Mouse (Mus musculus) kidney, postnatal 14 days (tissue): ENCODE measurements at regions not wholly inside any gene's neighbourhood (a gene's known extent, or its start where the extent isn't known, plus 50 kb on each side); places are given as distances from the start of the nearest gene placed in this dataset.

Experiments
- DNase-seq: peaks from one replicate; pipeline ENCODE4 v3.0.0; 2022; ENCODE audit warnings: mixed read lengths

DNA sequence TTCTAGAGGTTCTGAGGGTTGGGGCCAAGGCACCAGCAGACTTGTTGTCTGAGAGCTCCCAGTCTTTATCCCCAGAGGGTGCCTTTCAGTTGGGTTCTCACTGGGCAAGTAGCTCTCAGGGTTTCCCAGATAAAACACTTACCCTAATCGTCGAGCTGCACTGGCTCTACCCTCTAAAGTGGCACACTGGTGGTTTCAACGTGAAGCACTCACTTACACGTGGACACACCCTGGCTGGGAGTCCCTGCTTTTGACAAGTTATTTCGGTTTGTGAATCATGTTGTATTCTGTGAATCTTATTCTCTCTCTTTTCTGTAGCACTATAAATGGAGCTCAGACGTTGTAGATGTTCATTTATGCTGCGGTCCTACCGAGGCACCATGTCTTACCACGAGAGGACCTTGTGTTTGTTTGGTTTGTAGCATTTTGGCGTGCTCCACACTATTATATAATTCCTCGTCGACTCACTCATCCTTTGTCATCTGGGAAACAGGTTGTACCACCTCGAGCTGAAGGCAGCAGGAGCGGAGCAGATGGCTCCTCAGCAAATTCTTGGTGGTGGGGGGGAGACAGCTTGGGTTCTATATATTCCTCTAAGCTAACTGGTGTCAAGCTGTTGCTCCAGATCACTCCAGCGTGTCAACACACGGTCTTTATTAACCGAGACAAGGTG lies 445.3 kb downstream of the Klf5 start:
- no peak for DNase-seq

DNA sequence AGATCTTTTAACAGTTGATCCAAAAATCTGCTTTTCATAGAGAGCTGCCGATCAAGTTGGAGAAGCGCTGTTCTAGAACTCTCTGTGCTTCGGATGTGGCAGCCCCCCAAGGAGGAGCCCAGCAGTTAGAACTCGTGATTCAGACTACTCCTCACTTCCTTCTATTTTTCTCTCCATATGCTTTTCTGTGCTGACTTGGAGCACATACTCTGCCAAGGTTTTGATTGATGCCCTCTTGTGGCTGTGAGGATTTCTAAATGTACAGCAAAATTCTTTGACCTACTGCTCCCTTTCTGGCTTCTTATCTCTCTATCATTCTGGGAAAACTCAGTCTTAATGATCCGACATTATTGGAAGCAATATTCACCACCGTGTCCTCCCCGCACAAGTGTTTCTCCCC lies 446.7 kb downstream of the Klf5 start:
- DNase-seq: peak; percentile 8

DNA sequence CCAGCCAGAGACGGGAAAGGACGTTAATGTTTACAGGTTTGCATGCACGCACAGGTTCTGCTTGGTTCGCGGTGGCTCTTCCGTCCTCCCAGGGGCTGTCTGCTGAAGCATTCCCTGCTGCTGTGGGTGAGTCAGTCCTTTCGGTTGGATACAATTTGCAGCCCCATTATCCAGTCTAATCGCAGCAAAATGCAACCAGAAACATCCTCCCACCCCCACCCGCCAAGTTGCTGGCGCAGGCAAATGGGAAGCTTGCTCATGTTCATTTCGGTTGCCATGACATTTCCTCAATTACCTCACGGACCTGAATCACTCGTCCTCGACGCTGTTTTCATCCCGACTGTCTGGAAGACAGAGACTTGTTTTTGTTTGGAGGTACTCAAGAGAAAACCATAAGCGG lies 449.7 kb downstream of the Klf5 start:
- no peak for DNase-seq

DNA sequence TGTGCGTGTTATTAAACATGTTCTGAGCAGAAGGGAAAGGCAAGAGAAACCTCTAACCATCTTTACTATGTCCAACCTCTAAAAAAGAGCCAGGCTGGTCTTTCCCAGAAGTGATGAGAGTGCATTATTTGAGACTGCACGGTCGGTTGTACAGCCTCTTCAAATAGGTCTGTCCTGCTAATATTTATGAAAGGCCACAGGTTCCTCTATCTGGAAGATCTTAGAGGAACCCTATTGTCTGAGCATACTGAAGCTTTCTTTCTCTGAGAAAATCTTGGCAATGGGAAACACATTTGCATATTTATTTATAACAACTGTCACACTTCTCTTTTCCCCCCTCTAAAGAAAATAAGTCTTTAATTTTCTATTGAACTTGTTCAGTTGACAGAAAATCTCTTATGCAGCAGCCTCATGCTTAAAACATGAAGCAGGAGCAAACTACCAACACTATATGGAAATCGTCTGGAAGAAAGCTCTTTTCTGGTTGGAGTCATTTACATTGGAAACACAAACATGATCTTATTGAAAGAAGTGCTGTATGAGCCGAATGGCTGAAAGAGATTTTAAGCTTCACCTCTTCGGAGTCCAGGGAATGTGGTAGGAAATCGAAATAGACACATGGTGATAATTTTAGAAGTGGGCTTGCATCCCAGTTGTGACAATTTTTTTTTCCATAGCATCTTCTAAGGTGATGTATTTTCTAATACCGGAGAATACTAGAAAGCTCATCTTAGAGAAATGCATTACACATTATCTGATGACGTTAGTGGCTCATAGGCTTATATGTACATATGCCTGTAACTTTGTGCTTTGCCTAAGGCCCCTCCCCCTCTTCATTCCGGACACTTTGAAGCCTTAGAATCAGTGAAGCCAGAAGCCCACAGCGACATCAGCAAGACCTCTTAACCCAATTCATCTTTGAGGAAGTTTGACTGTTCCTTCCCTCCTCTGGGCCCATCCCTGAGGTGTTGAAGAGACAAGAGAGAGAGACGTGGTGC lies 451.1 kb downstream of the Klf5 start:
- DNase-seq: no peak

DNA sequence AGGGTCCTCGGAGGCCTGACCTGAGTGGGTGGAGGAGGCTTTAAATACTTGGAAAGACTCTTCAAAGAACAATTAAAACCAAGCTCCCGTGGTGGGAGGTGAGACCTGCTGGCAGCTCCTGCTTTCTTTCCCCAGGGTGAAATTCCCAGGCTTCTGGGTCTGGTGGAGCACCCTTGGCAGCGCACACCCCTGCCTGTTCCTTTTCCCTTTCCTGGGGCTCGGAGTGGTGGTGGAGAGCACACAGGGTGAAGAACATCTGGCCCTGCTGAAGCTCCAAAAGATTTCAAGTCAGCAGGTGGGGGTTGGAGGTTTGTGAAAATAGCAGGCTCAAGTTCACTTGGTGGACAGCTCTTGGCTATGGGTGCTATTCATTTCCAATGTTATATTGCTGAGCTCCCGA lies 459.6 kb downstream of the Klf5 start:
- no peak for DNase-seq

DNA sequence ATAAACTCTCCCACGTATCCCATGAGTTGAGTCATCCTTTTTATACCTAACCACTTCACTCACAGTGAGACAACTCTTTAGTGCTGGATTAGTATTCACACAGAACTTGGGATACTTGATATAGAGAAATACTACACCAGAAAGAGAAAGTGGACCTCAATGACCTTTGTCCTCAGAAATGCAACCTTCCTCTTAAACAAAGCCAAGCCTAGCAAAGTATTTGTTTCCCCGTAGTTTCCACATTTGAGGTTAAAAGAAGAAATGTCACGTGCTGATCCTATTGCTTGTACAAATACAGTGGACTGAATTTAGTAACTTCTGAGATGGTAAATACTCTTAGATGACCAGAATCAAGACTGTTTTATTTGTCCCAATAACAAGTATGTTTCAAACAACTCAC lies 464.8 kb downstream of the Klf5 start:
- no peak for DNase-seq

DNA sequence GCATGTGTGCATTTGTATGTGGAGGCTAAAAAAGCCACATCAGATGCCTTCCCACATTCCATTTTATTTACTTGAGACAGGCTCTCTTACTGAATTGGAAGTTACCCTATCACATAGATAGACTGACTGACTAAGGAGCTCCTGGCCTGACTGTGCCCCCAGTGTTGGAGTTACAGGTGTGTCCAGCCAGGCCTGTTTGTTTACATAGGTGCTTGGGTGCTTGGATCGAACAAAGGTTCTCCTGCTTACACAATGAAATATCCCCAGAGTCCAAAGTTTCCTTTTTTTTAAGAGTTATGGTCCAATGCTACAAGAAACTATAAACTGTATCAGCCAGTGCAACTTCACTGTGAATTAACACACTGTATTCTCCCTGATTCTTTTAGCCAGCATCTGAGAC lies 472.5 kb downstream of the Klf5 start:
- no peak for DNase-seq

DNA sequence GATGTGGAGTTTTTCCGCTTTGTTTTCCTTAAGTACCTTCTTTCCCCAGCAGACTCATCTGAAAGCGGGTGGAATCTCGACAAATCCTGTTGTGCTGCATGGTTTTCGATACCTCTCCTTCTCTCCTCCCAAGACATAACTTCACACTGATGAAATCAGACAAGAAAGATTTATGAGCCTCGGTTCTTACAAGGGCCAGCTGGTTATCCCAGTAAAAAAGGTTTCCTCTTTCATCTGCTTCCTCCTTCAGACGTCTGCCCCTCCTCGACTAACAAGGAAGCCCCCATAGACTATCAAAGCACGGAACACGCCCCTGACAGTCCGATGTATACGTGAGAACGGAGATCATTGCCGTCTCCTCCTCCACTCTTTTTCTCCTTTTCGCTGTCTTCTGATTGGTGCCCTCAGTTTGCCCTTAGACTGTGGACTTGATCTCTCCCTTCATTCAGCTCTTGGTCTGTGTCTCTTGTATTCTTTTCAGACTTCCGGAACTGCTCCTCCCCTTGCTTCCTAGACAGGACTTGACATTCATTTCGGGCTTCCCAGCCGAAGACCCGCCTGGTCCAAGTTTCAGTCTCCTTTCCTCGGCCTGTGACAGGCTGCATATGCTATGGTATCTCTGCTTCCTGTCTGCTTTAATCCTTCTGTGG lies 474.4 kb downstream of the Klf5 start:
- no peak for DNase-seq

DNA sequence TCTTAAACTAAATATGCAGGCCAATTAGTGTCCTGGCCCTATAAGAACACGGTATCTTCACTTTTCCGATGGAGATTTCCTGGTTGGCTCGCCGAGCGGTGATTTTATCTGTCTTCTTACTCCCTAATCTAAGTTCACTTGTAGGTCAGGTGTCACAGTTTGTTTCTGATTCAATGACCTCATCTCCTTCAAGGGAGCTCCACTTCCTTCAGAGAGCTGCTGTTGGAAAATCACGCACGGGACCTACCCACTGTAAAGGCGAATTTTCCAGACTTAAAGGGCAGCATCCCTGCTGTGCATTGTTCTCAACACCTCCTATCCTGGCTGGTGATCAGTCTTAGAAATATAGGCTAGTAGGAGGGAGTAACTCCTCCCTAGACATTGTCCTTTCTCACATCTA lies 480.0 kb downstream of the Klf5 start:
- peak; percentile 11 for DNase-seq

DNA sequence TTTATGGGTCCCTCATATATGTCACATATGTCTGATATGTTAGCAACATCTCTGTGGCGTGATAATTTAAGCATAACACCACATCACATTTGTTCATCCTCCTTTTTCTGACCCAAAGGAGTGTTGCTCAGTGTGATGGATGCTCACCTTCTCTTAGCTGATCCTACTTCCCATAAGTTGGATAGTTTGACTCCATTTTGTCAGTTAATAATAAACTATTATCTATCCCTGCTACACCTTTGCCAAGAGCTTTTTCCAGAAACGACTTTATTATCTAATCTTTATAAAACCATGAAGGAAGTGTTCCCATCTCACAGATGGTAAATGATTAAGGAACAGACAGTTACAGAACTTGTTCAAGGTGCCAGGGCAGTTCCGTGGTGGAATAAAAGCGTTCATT lies 480.5 kb downstream of the Klf5 start:
- no peak for DNase-seq

DNA sequence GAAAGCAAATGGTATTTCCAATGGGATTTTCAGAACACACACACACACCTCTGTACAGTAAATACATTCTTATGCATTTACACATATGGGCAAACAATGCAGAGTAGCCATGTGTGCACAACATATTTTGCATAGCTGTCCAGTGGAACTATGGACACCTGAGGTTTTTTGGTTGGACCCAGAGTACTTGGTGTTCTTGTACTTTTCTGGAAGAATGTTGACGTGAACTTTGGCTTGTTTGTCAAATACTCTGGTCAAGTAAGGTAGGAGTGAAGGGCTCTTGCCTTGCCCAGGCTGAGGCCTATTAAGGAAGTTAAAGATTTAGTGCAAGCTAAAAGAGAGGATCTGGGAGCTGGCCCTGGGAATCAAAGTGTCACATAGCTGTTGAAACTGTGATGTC lies 485.2 kb downstream of the Klf5 start:
- DNase-seq: no peak

DNA sequence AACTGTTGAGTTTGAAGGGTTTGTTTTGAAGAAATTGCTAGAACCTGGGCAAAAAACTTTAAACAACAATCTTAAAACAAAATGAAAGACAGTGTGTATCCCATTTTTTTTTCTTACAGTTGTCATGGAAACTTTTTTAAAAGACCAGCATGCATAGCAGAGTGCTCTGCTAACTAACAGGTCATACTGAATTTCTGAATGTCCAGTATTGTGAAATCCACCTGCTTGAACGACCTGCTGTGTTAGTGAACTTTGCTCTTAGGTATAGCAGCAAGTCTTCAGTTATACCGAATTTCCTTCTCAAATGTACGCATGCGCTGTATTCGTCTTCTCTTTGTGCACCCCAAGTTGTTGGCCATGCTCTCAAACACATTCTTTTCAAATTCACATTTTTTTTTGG lies 486.6 kb downstream of the Klf5 start:
- no peak for DNase-seq

DNA sequence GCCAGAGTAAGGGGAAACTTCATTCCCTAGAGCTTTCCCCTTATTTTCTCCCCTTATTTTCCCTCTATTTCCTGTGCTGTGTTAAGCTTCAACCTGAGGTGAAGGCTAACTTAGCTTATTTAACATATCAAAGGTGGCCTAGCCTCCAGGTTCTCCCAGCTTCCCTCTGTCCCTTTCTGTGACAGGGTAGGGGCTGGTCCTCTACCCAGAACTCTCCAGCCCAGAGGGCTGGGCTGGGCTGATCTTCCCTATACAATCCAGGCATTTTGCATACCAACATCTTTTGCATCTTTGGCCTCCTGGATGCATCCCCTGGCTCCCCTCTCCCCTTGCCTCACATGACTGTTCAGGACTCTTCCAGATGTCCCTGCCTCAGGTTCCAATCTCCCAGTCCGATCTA lies 487.9 kb downstream of the Klf5 start:
- no peak for DNase-seq

DNA sequence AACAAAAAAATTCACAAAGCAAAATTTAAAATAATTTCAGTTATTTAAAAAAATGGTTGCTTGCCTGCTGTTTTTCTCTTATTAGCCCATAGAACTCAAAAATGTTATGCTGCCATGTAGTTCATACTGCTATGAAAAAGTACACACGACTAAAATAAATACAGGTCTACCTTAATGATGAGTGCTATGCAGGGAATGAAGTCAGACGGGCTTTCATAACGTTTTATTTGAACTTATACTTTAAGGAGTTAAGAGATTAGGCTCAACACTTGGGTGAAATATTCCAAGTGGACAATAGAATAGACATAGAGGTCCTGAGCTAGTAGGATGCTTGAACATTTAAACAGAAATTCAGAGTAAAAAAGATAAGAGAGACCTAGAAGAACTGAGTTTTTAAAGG lies 489.7 kb downstream of the Klf5 start:
- DNase-seq: no peak

DNA sequence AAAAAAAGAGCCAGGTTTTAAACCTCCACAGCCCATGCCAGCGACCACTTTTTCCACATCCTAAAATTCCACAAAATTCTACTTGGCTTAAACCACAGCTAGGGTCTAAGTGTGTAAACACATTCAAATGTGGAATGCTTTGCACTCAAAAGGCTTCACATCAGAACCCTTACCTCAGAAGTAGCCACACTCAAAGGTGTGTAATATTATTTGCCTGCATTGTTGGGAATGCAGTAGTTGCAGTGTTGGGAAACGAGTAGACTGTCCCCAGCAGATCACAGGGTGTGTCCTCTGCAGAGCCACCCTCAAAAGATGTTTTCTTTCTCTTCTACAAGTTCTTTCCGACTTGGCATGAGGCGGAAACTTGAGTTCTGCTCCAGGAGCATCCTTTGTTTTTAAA lies 488.2 kb downstream of the Klf12 start:
- no peak for DNase-seq

DNA sequence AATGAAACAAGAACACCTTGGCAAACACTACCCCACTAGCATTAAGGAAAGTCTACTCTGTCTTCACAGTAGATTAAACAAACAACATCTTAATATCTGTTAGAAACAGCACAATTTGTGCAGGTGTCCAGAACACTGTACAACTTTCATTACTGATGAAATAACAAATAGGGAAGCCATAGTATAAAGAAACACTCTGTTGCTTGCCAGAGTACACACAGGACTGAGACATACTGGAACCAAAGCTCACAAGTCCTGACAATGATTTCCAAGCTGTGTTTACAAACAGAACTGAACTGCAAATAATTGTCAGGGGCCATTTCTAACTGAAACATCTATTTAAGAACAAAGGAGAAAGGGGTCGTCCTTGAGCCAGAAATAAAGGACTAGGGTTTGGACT lies 478.4 kb downstream of the Klf12 start:
- DNase-seq: no peak

DNA sequence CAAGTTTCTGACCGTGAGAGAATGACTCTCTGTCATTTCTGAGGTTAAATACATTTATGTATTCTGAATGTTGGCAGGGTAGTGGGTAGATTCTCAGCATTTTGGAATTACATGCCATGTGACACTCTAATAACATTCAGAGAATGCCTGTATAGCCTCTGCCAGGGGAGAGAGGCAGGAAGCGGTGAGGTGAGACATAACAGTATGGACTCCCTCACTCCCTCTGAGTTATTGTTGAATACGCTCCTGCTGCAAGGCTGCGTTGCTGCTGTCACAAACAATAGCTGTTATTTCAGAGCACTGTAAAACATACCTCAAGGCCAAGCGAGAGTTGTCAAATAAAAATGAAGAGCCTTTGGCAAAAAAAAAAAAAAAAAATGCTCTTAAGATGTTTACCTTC lies 477.9 kb downstream of the Klf12 start:
- DNase-seq: no peak

DNA sequence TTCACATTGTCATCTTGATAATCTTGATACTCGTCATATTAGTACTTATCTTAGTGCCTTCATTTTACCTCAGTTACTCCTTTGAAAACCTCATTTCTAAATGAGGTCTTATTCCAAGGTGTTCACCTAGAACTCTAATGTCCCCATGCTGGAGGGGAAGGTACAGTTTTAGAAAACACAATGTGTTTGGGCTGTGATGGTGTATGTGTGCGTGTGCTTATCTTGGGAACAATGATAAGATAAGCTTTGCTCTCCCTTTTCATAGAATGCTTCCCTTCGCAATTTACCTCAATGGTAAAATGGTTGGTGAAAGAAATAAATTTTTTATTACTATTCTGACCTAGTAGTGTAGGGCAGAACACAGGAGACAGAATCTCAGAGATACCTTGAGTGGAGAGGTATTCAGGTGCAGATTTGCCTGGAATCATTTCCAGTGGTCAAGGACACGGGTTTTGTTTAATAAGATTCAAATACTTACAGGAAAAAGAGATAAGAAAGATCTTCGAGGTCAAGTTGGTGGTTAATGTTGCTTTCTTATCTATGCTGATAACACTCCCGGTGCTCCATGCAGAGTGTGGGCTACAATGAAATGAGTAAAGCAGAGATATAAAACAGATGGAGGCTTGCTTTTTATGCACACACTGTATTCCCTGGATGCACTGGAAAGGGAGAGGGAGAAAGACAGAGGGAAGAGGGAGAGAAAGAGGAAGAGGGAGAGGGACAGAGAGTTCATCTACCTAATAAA lies 471.6 kb downstream of the Klf12 start:
- no peak for DNase-seq
